Mouse (Mus musculus): ENCODE measurements around the gene Uhmk1.

- TF ChIP-seq CTCF (conservative IDR thresholded peaks at IDR 0.05; ENCODE audit: insufficient read depth, insufficient read length, low read depth, low read length) = no peak
- TF ChIP-seq POLR2A (IDR thresholded peaks at IDR 0.05; ENCODE audit: low read depth, low read length) = no peak
These were observed 66.7 kb downstream of the Uhmk1 start for GRCm38 (mm10) chr1:170148536-170148935.
